Mouse (Mus musculus) midbrain, postnatal 0 days (tissue): ENCODE data around the gene Cd300a. TPM values are rescaled to one million over a fixed set of nuclear protein-coding genes. Genes with fewer than 3 reads are reported as not detected.

Experiments
- ATAC-seq: fragments of 200-750 bp; cut with Nextera tagmentation; 2 replicates; pipeline ENCODE4 v1.8.0; 2017; ENCODE audit warnings: moderate number of reproducible peaks, mild to moderate bottlenecking, moderate TSS enrichment, moderate library complexity; ENCODE audit not compliant: low FRiP score
- DNase-seq: peaks from one replicate; pipeline ENCODE4 v3.0.0-alpha.2; 2015; ENCODE audit warnings: low spot score
- H3K27ac ChIP-seq: fragments of 300-500 bp; sonication (generic); 2 replicates; pipeline ENCODE4 v1.5.1; 2014; ENCODE audit warnings: low read depth, mild to moderate bottlenecking, low read length, mixed read lengths
- H3K27me3 ChIP-seq: fragments of 300-500 bp; sonication (generic); 2 replicates; pipeline ENCODE4 v1.6.1; 2014; ENCODE audit warnings: low read length, control low read depth, mixed read lengths; ENCODE audit not compliant: insufficient read depth
- H3K36me3 ChIP-seq: fragments of 300-500 bp; sonication (generic); 2 replicates; pipeline ENCODE4 v1.6.1; 2014; ENCODE audit warnings: low read length, control low read depth, mixed read lengths; ENCODE audit not compliant: insufficient read depth
- H3K4me1 ChIP-seq: fragments of 300-500 bp; sonication (generic); 2 replicates; pipeline ENCODE4 v1.6.1; 2014; ENCODE audit warnings: mild to moderate bottlenecking, control low read depth, antibody characterized with exemption, low read length, mixed read lengths; ENCODE audit not compliant: insufficient read depth
- H3K4me2 ChIP-seq: fragments of 300-500 bp; sonication (generic); 2 replicates; pipeline ENCODE4 v1.6.1; 2014; ENCODE audit warnings: low read depth, mild to moderate bottlenecking, low read length, mixed read lengths; ENCODE audit not compliant: poor library complexity, severe bottlenecking
- H3K4me3 ChIP-seq: fragments of 300-500 bp; sonication (generic); 2 replicates; pipeline ENCODE4 v1.5.1; 2014; ENCODE audit warnings: low read depth, mild to moderate bottlenecking, low read length, moderate library complexity
- H3K9ac ChIP-seq: fragments of 300-500 bp; sonication (generic); replicated peaks from 2 replicates; pipeline ENCODE4 v1.6.1; 2014; ENCODE audit warnings: mild to moderate bottlenecking, low read length, moderate library complexity, mixed read lengths; ENCODE audit not compliant: poor library complexity, severe bottlenecking
- H3K9me3 ChIP-seq: fragments of 300-500 bp; sonication (generic); 2 replicates; pipeline ENCODE4 v1.6.1; 2016; ENCODE audit warnings: low read length, control low read depth
- CTCF ChIP-seq: IDR thresholded peaks from 2 replicates; pipeline ENCODE4 v1.5.1; 2016; ENCODE audit warnings: antibody characterized with exemption, mild to moderate bottlenecking
- WGBS: fragments of 180-500 bp; shearing (Covaris S2); extraction: QIAGEN DNeasy Blood & Tissue Kit; methylation state at CpG from one replicate; pipeline ENCODE4 v1.1.7; 2014; 5-methylcytosine and 5-hydroxymethylcytosine counted together
- polyA plus RNA-seq: library from polyadenylated mRNA; unstranded; fragments of >200 nt; fragmentation: Nextera tagmentation; extraction: Ambion mirVana; gene quantifications from 2 replicates; pipeline ENCODE4 v1.2.1, GENCODE M21; 2015
- total RNA-seq: library from RNA; depleted of rRNA; stranded (reverse); fragments of >200 nt; gene quantifications from 2 replicates; pipeline ENCODE4 v1.2.3, GENCODE M21; 2014; rRNA removed

Gene Cd300a
- total RNA-seq (1.5 and 1.8 TPM in 2 replicates), polyA plus RNA-seq (1.4 and 1.7 TPM in 2 replicates)

DNA sequence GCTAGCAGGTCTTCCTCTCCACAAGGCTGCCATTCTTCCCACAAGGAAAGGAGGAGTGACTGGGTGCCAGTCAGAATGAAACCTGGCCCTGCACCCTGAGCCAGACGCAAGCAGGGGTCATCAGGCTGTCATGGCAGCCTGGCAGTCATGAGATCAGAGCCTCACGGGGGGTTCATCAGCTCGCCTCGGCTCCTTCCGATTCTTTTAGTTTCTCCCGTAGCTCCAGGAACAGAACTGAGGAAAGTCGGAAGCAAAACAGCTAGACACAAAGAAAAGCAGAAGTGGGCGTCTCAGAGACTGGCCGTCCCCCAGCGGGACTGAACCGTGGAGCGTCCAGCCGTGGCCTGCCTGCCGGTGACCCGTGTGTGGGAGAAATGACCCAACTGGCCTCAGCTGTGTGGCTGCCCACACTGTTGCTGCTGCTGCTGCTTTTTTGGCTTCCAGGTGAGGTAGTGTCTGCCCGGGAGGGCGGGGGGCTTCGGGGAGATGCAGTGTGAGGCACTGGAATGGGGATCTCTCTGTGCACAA is at the start of gene Cd300a:
Cd300a (plus strand) TSS at position 51 of the 528 bp plus-strand sequence.
- Histone ChIP-seq H3K4me1 (no peaks in the 10 kb centered on the region), H3K36me3 (no peaks in the 10 kb centered on the region), H3K27ac (no peak within 1 kb of the TSS), H3K4me3 (0 out of 2 replicates have a peak within 1 kb of the TSS, but pooled peaks have one; percentile 1), H3K27me3 (no peaks in the 10 kb centered on the region), H3K9me3 (no peaks in the 10 kb centered on the region), H3K9ac (no peak within 1 kb of the TSS), H3K4me2 (no peak within 1 kb of the TSS)
- ATAC-seq (no peak), DNase-seq (no peak)
- 37% methylated on average over 18 of the region's 18 CpGs for WGBS
- TF ChIP-seq CTCF = no peak

DNA sequence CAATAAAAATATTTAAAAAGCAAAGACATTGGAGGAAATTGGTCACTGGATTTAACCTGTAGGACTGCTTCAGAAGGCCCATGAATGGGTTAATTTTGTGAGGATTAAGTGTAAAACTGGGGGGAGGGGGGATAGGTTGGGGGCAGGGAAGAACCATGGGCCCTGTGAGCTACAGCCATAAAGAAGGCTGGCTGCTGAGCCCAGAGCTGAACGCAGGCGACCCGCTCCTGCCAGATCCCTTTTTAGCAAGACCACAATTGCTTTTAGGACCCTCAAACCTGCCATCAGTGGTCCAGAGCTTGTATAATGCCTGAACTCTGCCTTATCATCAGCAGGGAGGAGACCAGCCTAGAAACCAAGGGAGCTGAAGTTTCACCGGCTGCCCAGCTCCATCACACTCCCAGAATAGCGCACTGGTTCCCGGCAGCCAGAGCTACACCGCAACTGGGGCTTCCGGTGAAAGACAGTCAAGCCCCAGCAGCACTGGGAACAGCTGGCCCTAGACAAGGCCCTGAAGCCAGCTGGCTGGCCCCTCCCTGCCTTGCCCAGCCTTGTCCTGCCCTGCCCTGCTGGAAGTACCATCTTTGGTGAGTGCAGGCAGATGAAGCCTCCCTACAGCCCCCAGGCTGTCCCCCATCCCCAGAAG is 45.9 kb upstream of the Cd300a start:
- Histone ChIP-seq H3K4me1 (no peaks in the 10 kb centered on the region), H3K9ac (no peak overlapping the region), H3K4me2 (no peak overlapping the region), H3K4me3 (no peak overlapping the region), H3K27me3 (0 out of 2 replicates have a peak, but pooled peaks cover 3% of the 10 kb centered on the region), H3K9me3 (no peaks in the 10 kb centered on the region), H3K36me3 (no peaks in the 10 kb centered on the region), H3K27ac (no peak overlapping the region)
- no peak for TF ChIP-seq CTCF
- no peak for DNase-seq
- WGBS = 12% methylated on average over 8 of the region's 8 CpGs
- no peak for ATAC-seq

DNA sequence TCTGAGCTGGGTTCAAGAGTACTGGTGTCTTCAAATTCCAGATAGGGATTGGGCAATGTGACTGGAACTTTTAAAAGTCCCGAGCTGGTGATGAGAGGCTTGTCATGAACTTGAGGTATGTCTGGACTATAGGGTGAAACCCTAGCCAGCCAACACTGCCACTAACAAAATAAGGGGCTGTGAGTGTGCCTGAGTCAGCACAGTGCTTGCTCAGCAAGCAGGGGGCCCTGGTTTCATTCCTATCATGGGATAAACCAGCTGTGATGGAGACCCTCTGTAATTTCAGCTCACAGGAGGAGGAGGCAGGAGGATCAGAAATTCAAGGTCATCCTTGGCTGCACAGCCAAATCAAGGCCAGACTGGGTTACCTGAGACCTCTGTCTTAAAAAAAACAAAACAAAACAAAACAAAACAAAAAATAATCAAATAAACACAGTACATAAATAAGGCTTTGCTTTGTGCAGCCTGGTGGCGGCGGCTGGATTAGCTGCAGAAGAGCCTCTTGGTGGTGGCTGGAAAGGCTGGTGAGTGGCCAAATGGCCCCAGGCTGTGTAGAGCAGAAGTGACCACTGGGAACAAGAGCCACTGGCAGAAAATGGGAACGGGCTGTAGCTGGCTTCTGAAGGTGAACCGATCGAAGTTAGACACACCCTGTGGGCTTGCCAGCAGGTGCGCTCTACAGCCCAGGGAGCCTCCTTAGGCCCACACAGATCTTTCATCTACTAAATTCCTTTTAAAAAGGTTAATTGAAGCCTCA is 45.2 kb upstream of the Cd300a start:
- Histone ChIP-seq H3K4me1 (no peaks in the 10 kb centered on the region), H3K9me3 (no peaks in the 10 kb centered on the region), H3K4me3 (no peak overlapping the region), H3K27ac (no peak overlapping the region), H3K36me3 (no peaks in the 10 kb centered on the region), H3K27me3 (peaks cover 6% of the 10 kb centered on the region), H3K9ac (no peak overlapping the region), H3K4me2 (no peak overlapping the region)
- no peak for TF ChIP-seq CTCF
- 66% methylated on average over 7 of the region's 7 CpGs for WGBS
- DNase-seq (no peak), ATAC-seq (no peak)

DNA sequence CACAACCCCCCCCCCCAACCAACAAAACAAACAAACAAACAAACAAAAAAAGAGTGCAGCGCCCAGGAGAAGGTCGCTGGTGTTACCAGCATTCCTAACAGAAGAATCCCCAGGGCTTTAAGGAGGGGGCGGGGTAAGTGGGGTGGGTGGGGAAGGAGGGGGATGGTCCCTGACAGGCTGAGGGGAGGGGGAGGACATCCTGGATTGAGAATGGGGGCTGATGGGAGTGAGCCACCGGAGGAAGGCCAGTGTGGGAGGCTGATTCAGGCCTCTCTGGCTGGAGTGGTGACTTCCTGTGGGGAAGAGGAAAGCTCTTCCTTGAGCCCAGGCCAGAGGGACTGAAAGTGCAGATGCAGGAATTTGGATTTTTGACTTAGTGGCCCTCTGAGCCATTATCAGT is 43.5 kb upstream of the Cd300a start:
- peaks cover 13% of the 10 kb centered on the region for H3K27me3 ChIP-seq
- no peak overlapping the region for H3K4me3 ChIP-seq
- H3K9me3 ChIP-seq = no peaks in the 10 kb centered on the region
- no peak overlapping the region for H3K9ac ChIP-seq
- H3K4me2 ChIP-seq = no peak overlapping the region
- no peaks in the 10 kb centered on the region for H3K4me1 ChIP-seq
- DNase-seq = no peak
- WGBS = 81% methylated on average over 4 of the region's 4 CpGs
- no peaks in the 10 kb centered on the region for H3K36me3 ChIP-seq
- ATAC-seq = no peak
- no peak for TF ChIP-seq CTCF
- no peak overlapping the region for H3K27ac ChIP-seq

DNA sequence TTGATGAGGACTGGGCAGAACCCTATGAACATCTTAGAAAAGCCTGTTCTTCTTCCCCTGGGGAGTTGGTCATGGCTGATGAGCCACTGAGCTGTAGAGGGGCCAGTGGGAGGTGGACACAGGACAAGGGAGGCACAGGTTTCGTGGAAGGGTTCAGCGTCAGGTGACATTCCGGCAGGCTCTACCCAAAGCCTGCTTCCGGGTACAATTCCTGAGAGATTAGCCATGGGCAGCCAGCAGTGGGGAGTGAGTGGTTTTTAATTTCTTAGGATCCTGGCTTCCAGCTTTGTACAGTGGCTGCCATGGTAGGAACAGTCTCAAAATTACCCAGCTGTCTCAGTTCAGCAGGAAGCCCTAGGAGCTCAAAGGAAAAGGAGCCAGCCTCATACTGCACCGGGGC is 42.8 kb upstream of the Cd300a start:
- H3K9me3 ChIP-seq = no peaks in the 10 kb centered on the region
- no peaks in the 10 kb centered on the region for H3K36me3 ChIP-seq
- DNase-seq (no peak), ATAC-seq (no peak)
- H3K4me1 ChIP-seq = 0 out of 2 replicates have a peak, but pooled peaks cover 1% of the 10 kb centered on the region
- H3K9ac ChIP-seq = no peak overlapping the region
- peaks cover 19% of the 10 kb centered on the region for H3K27me3 ChIP-seq
- whole genome bisulfite sequencing = 78% methylated on average over 5 of the region's 5 CpGs
- no peak overlapping the region for H3K4me2 ChIP-seq
- no peak for TF ChIP-seq CTCF
- no peak overlapping the region for H3K4me3 ChIP-seq
- no peak overlapping the region for H3K27ac ChIP-seq

DNA sequence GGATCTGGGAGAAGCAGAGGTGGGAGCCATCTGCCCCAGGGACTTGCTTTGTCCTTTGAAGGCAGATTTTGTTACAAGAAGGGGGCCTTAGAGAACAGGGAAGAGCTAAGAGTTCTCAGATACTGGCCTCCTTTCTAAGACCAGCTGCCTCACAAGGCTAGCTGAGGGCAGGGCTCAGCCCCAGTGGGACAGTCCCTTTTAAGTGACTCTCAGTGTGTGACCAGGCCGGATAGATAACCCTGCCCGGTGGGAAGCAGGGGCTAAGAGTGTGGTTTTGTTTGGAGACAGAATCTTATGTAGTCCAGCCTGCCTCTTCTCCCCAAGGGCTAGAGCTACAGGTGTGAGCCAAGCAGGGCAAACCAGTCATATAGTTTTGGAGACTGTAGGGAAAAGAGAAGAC is 40.3 kb upstream of the Cd300a start:
- Histone ChIP-seq H3K9ac (no peak overlapping the region), H3K36me3 (no peaks in the 10 kb centered on the region), H3K9me3 (no peaks in the 10 kb centered on the region), H3K4me3 (no peak overlapping the region), H3K27me3 (peaks cover 39% of the 10 kb centered on the region), H3K4me1 (0 out of 2 replicates have a peak, but pooled peaks cover 4% of the 10 kb centered on the region), H3K4me2 (no peak overlapping the region), H3K27ac (no peak overlapping the region)
- no peak for DNase-seq
- no peak for TF ChIP-seq CTCF
- WGBS = 20% methylated on average over 2 of the region's 2 CpGs
- ATAC-seq = no peak
